Mouse (Mus musculus) ES-Bruce4 (cell line): ENCODE data around the gene Gm21969.

Experiments
- CTCF ChIP-seq: IDR thresholded peaks from one replicate; pipeline ENCODE4 v1.8.1; 2011; ENCODE audit warnings: low read depth, low read length
- EP300 ChIP-seq: IDR thresholded peaks from 2 replicates; pipeline ENCODE4 v1.6.1; 2011; ENCODE audit warnings: low read depth, low read length; ENCODE audit not compliant: insufficient read depth
- POLR2A ChIP-seq: IDR thresholded peaks from one replicate; pipeline ENCODE4 v1.8.1; 2011; ENCODE audit warnings: low read length; ENCODE audit not compliant: insufficient read depth

DNA sequence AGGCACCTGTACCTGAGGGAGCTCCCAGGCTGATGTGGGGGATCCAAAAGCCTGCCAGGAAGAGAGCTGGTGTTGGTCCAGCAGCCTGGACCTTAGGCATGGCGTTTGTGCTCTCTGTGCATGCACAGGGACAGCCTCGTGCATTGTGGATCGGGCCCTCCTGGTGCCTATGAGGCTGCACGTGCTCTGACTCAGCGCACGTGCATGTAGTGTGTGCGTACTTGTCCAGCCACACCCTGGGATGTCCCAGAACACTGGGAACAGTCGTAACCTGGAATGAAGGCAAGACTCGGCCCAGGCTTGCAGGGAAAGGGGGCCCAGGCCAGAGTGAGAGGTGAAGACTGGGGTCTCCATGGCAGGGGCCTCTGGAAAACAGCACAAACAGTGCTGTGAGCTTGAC lies 34.9 kb downstream of the Gm21969 start:
- TF ChIP-seq POLR2A: no peak
- TF ChIP-seq CTCF: no peak
- no peak for TF ChIP-seq EP300
